Mouse (Mus musculus): ENCODE measurements around the gene Hist2h2ab. TPM values are rescaled to one million over a fixed set of nuclear protein-coding genes. Genes with fewer than 3 reads are reported as not detected.

The Hist2h2ab gene
- polyA plus RNA-seq, 1 experiment from 2014 or later = not detected

GRCm38 (mm10) chr3:96230404-96230803 lies 10.7 kb downstream of the Hist2h2ab start:
- no peak for DNase-seq
- no peak for TF ChIP-seq CTCF (IDR thresholded peaks at IDR 0.05; ENCODE audit: low read depth)

GRCm38 (mm10) chr3:96230910-96231757 lies 11.5 kb downstream of the Hist2h2ab start:
- no peak overlapping the region for H3K9ac ChIP-seq
- no peak for ATAC-seq (ENCODE audit: insufficient read depth)
- H3K4me1 ChIP-seq (ENCODE audit: insufficient read depth) = 0 out of 2 replicates have a peak, but pooled peaks cover 5% of the 10 kb centered on the region
- H3K9me3 ChIP-seq (ENCODE audit: low read depth, low read length) = no peaks in the 10 kb centered on the region
- no peak for TF ChIP-seq CTCF (IDR thresholded peaks at IDR 0.05; ENCODE audit: low read depth)
- no peak overlapping the region for H3K4me3 ChIP-seq (ENCODE audit: low read depth, low read length)
- H3K27me3 ChIP-seq (ENCODE audit: insufficient read depth, low read length) = no peaks in the 10 kb centered on the region
- no peak for DNase-seq
- no peak overlapping the region for H3K27ac ChIP-seq (ENCODE audit: low read depth)
- H3K4me2 ChIP-seq = no peak overlapping the region
- WGBS = 68% methylated on average over 4 of the region's 4 CpGs
- H3K36me3 ChIP-seq (ENCODE audit: insufficient read depth) = no peaks in the 10 kb centered on the region

More at GRCm38 (mm10) chr3:96230404-96230803, 10.7 kb downstream of the Hist2h2ab start:
- Histone ChIP-seq H3K36me3 (ENCODE audit: insufficient read depth) (no peaks in the 10 kb centered on the region), H3K27me3 (ENCODE audit: insufficient read depth, low read length) (no peaks in the 10 kb centered on the region), H3K27ac (ENCODE audit: low read depth) (no peak overlapping the region), H3K4me3 (ENCODE audit: low read depth, low read length) (no peak overlapping the region), H3K9me3 (ENCODE audit: low read depth, low read length) (no peaks in the 10 kb centered on the region), H3K9ac (no peak overlapping the region), H3K4me2 (no peak overlapping the region), H3K4me1 (ENCODE audit: insufficient read depth) (0 out of 2 replicates have a peak, but pooled peaks cover 5% of the 10 kb centered on the region)
- 59% methylated on average over 2 of the region's 2 CpGs for WGBS
- no peak for ATAC-seq (ENCODE audit: insufficient read depth)

- no peaks in the 10 kb centered on the region for H3K27me3 ChIP-seq (ENCODE audit: insufficient read depth, low read length)
- no peak overlapping the region for H3K27ac ChIP-seq (ENCODE audit: low read depth)
- no peak for DNase-seq
- H3K36me3 ChIP-seq (ENCODE audit: insufficient read depth) = no peaks in the 10 kb centered on the region
- H3K9me3 ChIP-seq (ENCODE audit: low read depth, low read length) = no peaks in the 10 kb centered on the region
- H3K9ac ChIP-seq = no peak overlapping the region
- H3K4me2 ChIP-seq = no peak overlapping the region
- H3K4me3 ChIP-seq (ENCODE audit: low read depth, low read length) = no peak overlapping the region
- WGBS = 36% methylated on average over 2 of the region's 2 CpGs
- 0 out of 2 replicates have a peak, but pooled peaks cover 3% of the 10 kb centered on the region for H3K4me1 ChIP-seq (ENCODE audit: insufficient read depth)
- ATAC-seq (ENCODE audit: insufficient read depth) = no peak
- no peak for TF ChIP-seq CTCF (IDR thresholded peaks at IDR 0.05; ENCODE audit: low read depth)
Observed at GRCm38 (mm10) chr3:96231758-96232120, 12.1 kb downstream of the Hist2h2ab start.

- no peaks in the 10 kb centered on the region for H3K27me3 ChIP-seq (ENCODE audit: insufficient read depth, low read length)
- no peak for TF ChIP-seq CTCF (IDR thresholded peaks at IDR 0.05; ENCODE audit: low read depth)
- H3K4me1 ChIP-seq (ENCODE audit: insufficient read depth) = 0 out of 2 replicates have a peak, but pooled peaks cover 2% of the 10 kb centered on the region
- no peak overlapping the region for H3K9ac ChIP-seq
- no peak overlapping the region for H3K4me3 ChIP-seq (ENCODE audit: low read depth, low read length)
- 94% methylated on average over 2 of the region's 2 CpGs for WGBS
- H3K27ac ChIP-seq (ENCODE audit: low read depth) = no peak overlapping the region
- H3K36me3 ChIP-seq (ENCODE audit: insufficient read depth) = no peaks in the 10 kb centered on the region
- DNase-seq = no peak
- no peaks in the 10 kb centered on the region for H3K9me3 ChIP-seq (ENCODE audit: low read depth, low read length)
- no peak overlapping the region for H3K4me2 ChIP-seq
- no peak for ATAC-seq (ENCODE audit: insufficient read depth)
Observed at GRCm38 (mm10) chr3:96234914-96235313, 15.2 kb downstream of the Hist2h2ab start.

DNA sequence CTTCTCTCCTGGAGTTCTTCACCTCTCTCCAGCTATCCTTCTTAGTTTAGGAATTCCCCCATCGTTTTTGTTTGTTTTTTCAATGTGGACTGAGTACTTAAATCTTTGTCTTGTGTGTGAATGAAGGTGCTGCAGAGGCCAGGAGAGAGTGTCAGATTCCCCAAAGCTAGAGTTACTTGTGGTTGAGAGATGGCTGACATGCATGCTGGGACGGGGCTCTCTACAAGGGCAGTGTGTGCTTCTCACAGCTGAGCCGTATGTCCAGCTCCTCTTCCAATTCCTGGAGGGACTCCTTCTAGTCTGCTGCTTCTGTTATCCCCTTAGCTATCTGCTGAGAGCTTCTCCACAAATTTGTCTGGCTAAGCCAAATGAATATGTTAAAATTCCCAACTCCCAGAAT lies 16.2 kb downstream of the Hist2h2ab start:
- no peaks in the 10 kb centered on the region for H3K27me3 ChIP-seq (ENCODE audit: insufficient read depth, low read length)
- H3K27ac ChIP-seq (ENCODE audit: low read depth) = no peak overlapping the region
- no peak for TF ChIP-seq CTCF (IDR thresholded peaks at IDR 0.05; ENCODE audit: low read depth)
- no peaks in the 10 kb centered on the region for H3K9me3 ChIP-seq (ENCODE audit: low read depth, low read length)
- no peak overlapping the region for H3K9ac ChIP-seq
- 0 out of 2 replicates have a peak, but pooled peaks cover 2% of the 10 kb centered on the region for H3K4me1 ChIP-seq (ENCODE audit: insufficient read depth)
- no peaks in the 10 kb centered on the region for H3K36me3 ChIP-seq (ENCODE audit: insufficient read depth)
- no peak for ATAC-seq (ENCODE audit: insufficient read depth)
- no peak overlapping the region for H3K4me3 ChIP-seq (ENCODE audit: low read depth, low read length)
- H3K4me2 ChIP-seq = no peak overlapping the region
- WGBS = 21% methylated on average over 3 of the region's 3 CpGs
- DNase-seq = no peak

GRCm38 (mm10) chr3:96236834-96237334 lies 17.2 kb downstream of the Hist2h2ab start:
- DNase-seq (peak; percentile 30), ATAC-seq (ENCODE audit: insufficient read depth) (no peak)
- H3K36me3 ChIP-seq (ENCODE audit: insufficient read depth) = no peaks in the 10 kb centered on the region
- H3K27ac ChIP-seq (ENCODE audit: low read depth) = peak overlapping the region; percentile 88
- 72% methylated on average over 4 of the region's 4 CpGs for WGBS
- TF ChIP-seq CTCF (IDR thresholded peaks at IDR 0.05; ENCODE audit: low read depth) = no peak
- no peaks in the 10 kb centered on the region for H3K9me3 ChIP-seq (ENCODE audit: low read depth, low read length)
- H3K27me3 ChIP-seq (ENCODE audit: insufficient read depth, low read length) = no peaks in the 10 kb centered on the region
- 0 out of 2 replicates have a peak, but pooled peaks cover 2% of the 10 kb centered on the region for H3K4me1 ChIP-seq (ENCODE audit: insufficient read depth)
- peak overlapping the region; percentile 45 for H3K4me3 ChIP-seq (ENCODE audit: low read depth, low read length)
- H3K9ac ChIP-seq = peak overlapping the region; percentile 71
- H3K4me2 ChIP-seq = peak overlapping the region; percentile 89

DNA sequence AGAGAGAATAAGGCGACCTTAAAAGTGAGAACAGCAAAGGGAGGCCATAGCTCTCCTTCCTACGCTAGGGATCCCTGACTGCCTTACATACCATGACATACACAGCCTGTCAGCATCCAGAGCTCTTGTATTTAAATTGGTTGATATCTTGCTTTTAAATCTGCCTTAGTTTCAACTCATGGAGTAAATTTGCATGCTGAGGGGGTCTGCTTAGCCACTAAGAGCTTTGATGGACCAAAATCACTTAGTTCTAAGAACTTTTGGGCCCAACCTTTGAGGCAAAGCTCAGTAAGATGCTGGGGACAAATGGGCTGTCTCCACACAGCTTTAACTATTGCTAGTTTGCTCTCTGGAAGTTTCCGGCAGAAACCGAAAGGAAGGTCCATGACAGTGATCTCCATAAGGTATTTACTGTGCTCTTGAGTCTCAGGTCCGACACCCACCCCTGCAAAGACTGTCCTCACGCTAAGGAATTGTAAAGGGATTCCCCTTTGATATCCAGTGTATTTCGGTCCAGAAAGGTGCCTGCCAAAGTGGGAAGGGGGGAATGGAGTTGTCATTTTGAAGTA lies 17.8 kb downstream of the Hist2h2ab start:
- Histone ChIP-seq H3K4me1 (ENCODE audit: insufficient read depth) (0 out of 2 replicates have a peak, but pooled peaks cover 2% of the 10 kb centered on the region), H3K9ac (peak overlapping the region; percentile 71), H3K36me3 (ENCODE audit: insufficient read depth) (no peaks in the 10 kb centered on the region), H3K9me3 (ENCODE audit: low read depth, low read length) (no peaks in the 10 kb centered on the region), H3K27ac (ENCODE audit: low read depth) (peak overlapping the region; percentile 88), H3K4me3 (ENCODE audit: low read depth, low read length) (peak overlapping the region; percentile 45), H3K27me3 (ENCODE audit: insufficient read depth, low read length) (no peaks in the 10 kb centered on the region), H3K4me2 (peak overlapping the region; percentile 89)
- WGBS = 14% methylated on average over 7 of the region's 7 CpGs
- TF ChIP-seq CTCF (IDR thresholded peaks at IDR 0.05; ENCODE audit: low read depth) = no peak
- ATAC-seq (ENCODE audit: insufficient read depth) (no peak), DNase-seq (peak; percentile 60)

Data from lung, embryonic 14.5 days (tissue).